Mouse (Mus musculus): ENCODE data around the gene Gm3194.
"Not testable (repeated sequence)": the region's sequence is repeated elsewhere in the genome, so short reads cannot be mapped to it uniquely, and the experiment has no call there.

The Gm3194 gene

DNA sequence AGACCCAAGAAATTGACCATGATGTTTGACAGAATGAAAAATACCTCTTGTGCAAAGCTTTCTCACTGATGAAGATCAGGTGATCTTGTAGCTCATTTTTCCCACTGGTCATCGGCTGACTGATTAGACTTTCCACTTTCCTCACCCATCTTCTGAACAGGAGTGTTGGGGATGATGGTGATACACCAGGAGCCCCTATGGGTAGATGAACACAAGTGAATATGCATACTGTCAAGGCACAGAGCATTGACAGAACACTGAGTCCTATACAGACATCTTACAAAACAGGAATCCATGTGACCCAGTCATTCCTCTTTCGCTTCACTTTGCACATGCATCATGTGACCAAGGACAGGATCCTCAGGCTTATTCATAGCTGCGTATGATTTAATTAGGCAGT, at the start of gene Gm3194:
Gene Gm3194 (minus strand): TSS at position 101 of the 400 bp plus-strand sequence.
- not testable (repeated sequence) for DNase-seq

DNA sequence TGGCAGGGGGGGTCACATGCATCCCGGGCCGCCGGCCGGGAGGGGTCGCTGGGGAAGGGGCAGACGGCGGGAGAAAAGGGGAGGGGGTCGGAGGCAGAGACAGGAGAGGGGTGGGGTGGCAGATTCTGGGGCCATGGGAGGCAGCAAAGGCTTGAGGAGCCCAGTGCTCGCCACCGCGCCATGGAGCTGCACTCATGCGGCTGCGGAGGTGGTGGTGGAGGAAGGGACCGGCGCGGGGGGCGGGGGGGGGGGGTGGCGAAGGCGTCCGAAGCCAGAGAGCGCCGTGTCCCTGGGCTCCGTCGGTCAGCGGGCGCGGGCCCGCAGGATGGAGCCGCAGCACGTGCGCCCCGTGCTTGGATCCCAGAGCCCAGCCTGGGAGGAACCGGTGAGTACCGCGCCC, 46.1 kb upstream of the Gm3194 start, which contains the start of gene Gm3488:
Gene Gm3488 (plus strand): TSS at position 301 of the 400 bp plus-strand sequence.
- DNase-seq, result not testable (repeated sequence)

DNA sequence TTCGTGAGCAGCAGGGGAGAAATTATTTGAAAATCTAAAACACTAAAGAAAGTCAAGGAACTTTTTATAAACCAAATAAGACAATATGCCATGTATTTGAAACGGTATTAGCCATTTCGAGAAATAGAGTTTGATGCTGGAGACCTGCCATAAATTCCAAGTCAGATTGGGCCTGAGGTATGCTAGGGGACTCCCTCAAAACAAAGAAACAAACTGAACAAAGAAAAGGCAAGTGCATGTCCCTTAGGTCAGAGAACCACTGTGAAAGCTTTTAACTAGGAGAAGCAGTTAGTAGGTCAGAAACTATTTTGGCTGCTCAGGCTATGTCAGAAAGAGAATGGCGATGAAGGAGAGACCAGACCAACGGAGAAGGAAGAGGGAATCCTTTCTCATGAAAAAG, 28.6 kb upstream of the Gm3194 start, which contains the start of gene Gm3187:
Gene Gm3187 (plus strand): TSS at position 301 of the 400 bp plus-strand sequence.
- DNase-seq, result not testable (repeated sequence)

DNA sequence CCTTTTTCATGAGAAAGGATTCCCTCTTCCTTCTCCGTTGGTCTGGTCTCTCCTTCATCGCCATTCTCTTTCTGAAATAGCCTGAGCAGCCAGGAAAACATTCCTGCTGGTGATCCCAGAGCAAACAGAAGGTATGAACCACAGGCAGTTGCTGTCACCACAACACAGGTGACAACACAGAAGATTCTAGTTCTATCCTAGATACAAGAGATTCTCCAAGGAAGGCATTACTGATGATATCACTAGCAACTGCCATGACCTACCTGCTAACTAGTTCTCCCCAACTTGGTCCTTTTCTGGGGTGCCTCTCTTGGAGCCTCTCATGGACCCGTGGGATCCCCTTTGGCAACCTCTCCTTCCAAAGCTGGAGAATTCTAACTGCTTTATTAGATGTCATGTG, 22.5 kb upstream of the Gm3194 start, which contains the start of gene Gm8246:
Gene Gm8246 (minus strand): TSS at position 101 of the 400 bp plus-strand sequence.
- not testable (repeated sequence) for DNase-seq

DNA sequence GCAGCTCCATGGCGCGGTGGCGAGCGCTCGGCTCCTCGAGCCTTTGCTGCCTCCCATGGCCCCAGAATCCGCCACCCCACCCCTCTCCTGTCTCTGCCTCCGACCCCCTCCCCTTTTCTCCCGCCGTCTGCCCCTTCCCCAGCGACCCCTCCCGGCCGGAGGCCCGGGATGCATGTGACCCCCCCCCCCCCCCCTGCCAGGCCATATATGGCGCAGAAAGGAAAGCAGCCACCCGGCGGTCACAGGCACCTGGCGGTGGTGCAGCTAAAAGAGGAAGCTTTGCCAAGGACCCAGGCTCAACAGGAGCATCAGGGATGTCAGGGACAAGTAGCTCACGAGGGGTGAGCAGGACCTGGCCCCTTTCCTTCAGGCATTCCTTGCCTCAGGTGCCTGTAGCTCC, 5.2 kb upstream of the Gm3194 start:
- DNase-seq, result not testable (repeated sequence)

DNA sequence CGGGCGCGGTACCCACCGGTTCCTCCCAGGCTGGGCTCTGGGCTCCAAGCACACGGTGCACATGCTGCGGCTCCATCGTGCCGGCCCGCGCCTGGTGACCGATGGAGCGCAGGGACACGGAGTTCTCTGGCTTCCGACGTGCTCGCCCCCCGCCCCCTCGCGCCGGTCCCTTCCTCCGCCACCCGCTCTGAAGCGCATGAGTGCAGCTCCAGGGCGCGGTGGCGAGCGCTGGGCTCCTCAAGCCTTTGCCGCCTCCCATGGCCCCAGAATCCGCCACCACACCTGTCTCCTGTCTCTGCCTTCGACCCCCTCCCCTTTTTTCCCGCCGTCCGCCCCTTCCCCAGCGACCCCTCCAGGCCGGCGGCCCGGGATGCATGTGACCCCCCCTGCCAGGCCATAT, 66.3 kb downstream of the Gm3194 start, which contains the start of gene Gm3500:
Gene Gm3500 (minus strand): TSS at position 101 of the 400 bp plus-strand sequence.
- not testable (repeated sequence) for DNase-seq
